Mouse (Mus musculus) liver, embryonic 15.5 days (tissue): ENCODE results near the gene Fitm2. TPM values are rescaled to one million over a fixed set of nuclear protein-coding genes. Genes with fewer than 3 reads are reported as not detected.
A peak's percentile ranks its signal among the peaks of the same experiment; 100 is the strongest.

Experiments used
- ATAC-seq: fragments of 200-750 bp; cut with Nextera tagmentation; 2 replicates; pipeline ENCODE4 v1.8.0; 2017; ENCODE audit warnings: moderate number of reproducible peaks, mild to moderate bottlenecking, moderate library complexity; ENCODE audit not compliant: insufficient read depth
- H3K27ac ChIP-seq: fragments of 300-500 bp; sonication (generic); replicated peaks from 2 replicates; pipeline ENCODE4 v1.5.1; 2015; ENCODE audit warnings: mild to moderate bottlenecking, inconsistent platforms
- H3K27me3 ChIP-seq: fragments of 300-500 bp; sonication (generic); 2 replicates; pipeline ENCODE4 v1.6.1; 2015; ENCODE audit warnings: mild to moderate bottlenecking, inconsistent platforms
- H3K36me3 ChIP-seq: fragments of 300-500 bp; sonication (generic); replicated peaks from 2 replicates; pipeline ENCODE4 v1.6.1; 2015; ENCODE audit warnings: moderate library complexity, mild to moderate bottlenecking, inconsistent platforms
- H3K4me1 ChIP-seq: fragments of 300-500 bp; sonication (generic); replicated peaks from 2 replicates; pipeline ENCODE4 v1.6.1; 2015; ENCODE audit warnings: inconsistent platforms
- H3K4me2 ChIP-seq: fragments of 300-500 bp; sonication (generic); 2 replicates; pipeline ENCODE4 v1.6.1; 2015; ENCODE audit warnings: moderate library complexity, mild to moderate bottlenecking, inconsistent platforms
- H3K4me3 ChIP-seq: fragments of 300-500 bp; sonication (generic); replicated peaks from 2 replicates; pipeline ENCODE4 v1.5.1; 2015; ENCODE audit warnings: mild to moderate bottlenecking, inconsistent platforms
- H3K9ac ChIP-seq: fragments of 300-500 bp; sonication (generic); 2 replicates; pipeline ENCODE4 v1.6.1; 2015; ENCODE audit warnings: moderate library complexity, mild to moderate bottlenecking, inconsistent platforms
- H3K9me3 ChIP-seq: fragments of 300-500 bp; sonication (generic); replicated peaks from 2 replicates; pipeline ENCODE4 v1.6.1; 2016; ENCODE audit warnings: inconsistent platforms
- WGBS: fragments of 180-500 bp; shearing (Covaris S2); methylation state at CpG from one replicate; pipeline ENCODE4 v1.1.7; 2015; ENCODE audit warnings: mixed read lengths; ENCODE audit not compliant: insufficient replicate concordance; 5-methylcytosine and 5-hydroxymethylcytosine counted together
- polyA plus RNA-seq: library from polyadenylated mRNA; unstranded; fragments of >200 nt; fragmentation: Nextera tagmentation; extraction: Ambion mirVana; gene quantifications from 2 replicates; pipeline ENCODE4 v1.2.1, GENCODE M21; 2015

The Fitm2 gene
- polyA plus RNA-seq: 3.8 and 4.6 TPM in 2 replicates

- H3K4me1 ChIP-seq: peaks cover 18% of the 10 kb centered on the region
- H3K36me3 ChIP-seq: peaks cover 23% of the 10 kb centered on the region
- peak within 1 kb of the TSS; percentile 89 for H3K4me3 ChIP-seq
- no peaks in the 10 kb centered on the region for H3K27me3 ChIP-seq
- under 1% methylated on average over 28 of the region's 30 CpGs for WGBS
- ATAC-seq: peak; percentile 96
- peak within 1 kb of the TSS; percentile 68 for H3K9ac ChIP-seq
- peak within 1 kb of the TSS; percentile 78 for H3K27ac ChIP-seq
- H3K9me3 ChIP-seq: no peaks in the 10 kb centered on the region
- peak within 1 kb of the TSS; percentile 94 for H3K4me2 ChIP-seq
Observed at GRCm38 (mm10) chr2:163472466-163472851, at the start of gene Fitm2. Gene Fitm2, minus strand, starts transcription at chr2:163472629.

- WGBS: 57% methylated on average over 10 of the region's 10 CpGs
- ATAC-seq: peak; percentile 59
- H3K4me3 ChIP-seq: peak within 1 kb of the TSS; percentile 49
- peak within 1 kb of the TSS; percentile 34 for H3K4me2 ChIP-seq
- H3K27me3 ChIP-seq: no peaks in the 10 kb centered on the region
- no peaks in the 10 kb centered on the region for H3K9me3 ChIP-seq
- H3K36me3 ChIP-seq: no peaks in the 10 kb centered on the region
- H3K27ac ChIP-seq: 0 out of 2 replicates have a peak within 1 kb of the TSS, but pooled peaks have one; percentile 33
- no peaks in the 10 kb centered on the region for H3K4me1 ChIP-seq
- no peak within 1 kb of the TSS for H3K9ac ChIP-seq
Observed at GRCm38 (mm10) chr2:163506300-163507004, 34.0 kb upstream of the Fitm2 start, which contains the start of gene Hnf4a. Gene Hnf4a, plus strand, starts transcription at chr2:163506808.

GRCm38 (mm10) chr2:163503191-163503590 is 30.8 kb upstream of the Fitm2 start:
- Histone ChIP-seq H3K4me3 (no peak overlapping the region), H3K36me3 (no peaks in the 10 kb centered on the region), H3K27ac (no peak overlapping the region), H3K4me2 (no peak overlapping the region), H3K4me1 (no peaks in the 10 kb centered on the region), H3K27me3 (no peaks in the 10 kb centered on the region), H3K9ac (no peak overlapping the region), H3K9me3 (no peaks in the 10 kb centered on the region)
- WGBS: 52% methylated on average over 7 of the region's 7 CpGs
- ATAC-seq: no peak

GRCm38 (mm10) chr2:163502219-163502618 is 29.8 kb upstream of the Fitm2 start:
- Histone ChIP-seq H3K4me3 (no peak overlapping the region), H3K27me3 (no peaks in the 10 kb centered on the region), H3K9me3 (no peaks in the 10 kb centered on the region), H3K4me2 (no peak overlapping the region), H3K9ac (no peak overlapping the region), H3K4me1 (no peaks in the 10 kb centered on the region), H3K36me3 (no peaks in the 10 kb centered on the region), H3K27ac (no peak overlapping the region)
- no peak for ATAC-seq
- WGBS: 60% methylated on average over 2 of the region's 2 CpGs

GRCm38 (mm10) chr2:163494456-163494855 is 22.0 kb upstream of the Fitm2 start:
- no peak overlapping the region for H3K27ac ChIP-seq
- H3K4me1 ChIP-seq: no peaks in the 10 kb centered on the region
- H3K4me2 ChIP-seq: no peak overlapping the region
- 34% methylated on average over 6 of the region's 6 CpGs for WGBS
- H3K27me3 ChIP-seq: no peaks in the 10 kb centered on the region
- no peaks in the 10 kb centered on the region for H3K9me3 ChIP-seq
- H3K9ac ChIP-seq: no peak overlapping the region
- no peak for ATAC-seq
- H3K4me3 ChIP-seq: no peak overlapping the region
- no peaks in the 10 kb centered on the region for H3K36me3 ChIP-seq

- Histone ChIP-seq H3K4me2 (no peak overlapping the region), H3K9me3 (no peaks in the 10 kb centered on the region), H3K27ac (no peak overlapping the region), H3K9ac (no peak overlapping the region), H3K27me3 (no peaks in the 10 kb centered on the region), H3K4me1 (no peaks in the 10 kb centered on the region), H3K36me3 (no peaks in the 10 kb centered on the region), H3K4me3 (no peak overlapping the region)
- no peak for ATAC-seq
- 38% methylated on average over 5 of the region's 5 CpGs for WGBS
Observed at GRCm38 (mm10) chr2:163493976-163494375, 21.5 kb upstream of the Fitm2 start.

GRCm38 (mm10) chr2:163493031-163493430 is 20.6 kb upstream of the Fitm2 start:
- no peaks in the 10 kb centered on the region for H3K27me3 ChIP-seq
- 32% methylated on average over 5 of the region's 5 CpGs for WGBS
- no peak overlapping the region for H3K4me3 ChIP-seq
- no peaks in the 10 kb centered on the region for H3K4me1 ChIP-seq
- H3K4me2 ChIP-seq: no peak overlapping the region
- H3K27ac ChIP-seq: no peak overlapping the region
- ATAC-seq: no peak
- no peaks in the 10 kb centered on the region for H3K36me3 ChIP-seq
- H3K9me3 ChIP-seq: no peaks in the 10 kb centered on the region
- no peak overlapping the region for H3K9ac ChIP-seq

- 60% methylated on average over 5 of the region's 5 CpGs for WGBS
- Histone ChIP-seq H3K9me3 (no peaks in the 10 kb centered on the region), H3K27me3 (no peaks in the 10 kb centered on the region), H3K36me3 (no peaks in the 10 kb centered on the region), H3K4me1 (no peaks in the 10 kb centered on the region), H3K27ac (no peak within 1 kb of the TSS), H3K9ac (no peak within 1 kb of the TSS), H3K4me3 (no peak within 1 kb of the TSS), H3K4me2 (no peak within 1 kb of the TSS)
- no peak for ATAC-seq
Observed at GRCm38 (mm10) chr2:163492018-163492417, 19.6 kb upstream of the Fitm2 start, which contains the start of gene R3hdml. Gene R3hdml, plus strand, starts transcription at chr2:163492318.

- no peak overlapping the region for H3K4me2 ChIP-seq
- no peaks in the 10 kb centered on the region for H3K4me1 ChIP-seq
- H3K4me3 ChIP-seq: no peak overlapping the region
- no peak overlapping the region for H3K27ac ChIP-seq
- WGBS: 52% methylated on average over 7 of the region's 7 CpGs
- H3K9me3 ChIP-seq: no peaks in the 10 kb centered on the region
- no peak for ATAC-seq
- no peak overlapping the region for H3K9ac ChIP-seq
- no peaks in the 10 kb centered on the region for H3K36me3 ChIP-seq
- no peaks in the 10 kb centered on the region for H3K27me3 ChIP-seq
Observed at GRCm38 (mm10) chr2:163491351-163491750, 18.9 kb upstream of the Fitm2 start.

GRCm38 (mm10) chr2:163490656-163491055 is 18.2 kb upstream of the Fitm2 start:
- H3K4me3 ChIP-seq: no peak overlapping the region
- no peaks in the 10 kb centered on the region for H3K36me3 ChIP-seq
- no peak overlapping the region for H3K27ac ChIP-seq
- no peaks in the 10 kb centered on the region for H3K27me3 ChIP-seq
- ATAC-seq: no peak
- H3K4me1 ChIP-seq: no peaks in the 10 kb centered on the region
- no peak overlapping the region for H3K4me2 ChIP-seq
- no peaks in the 10 kb centered on the region for H3K9me3 ChIP-seq
- WGBS: 74% methylated on average over 17 of the region's 17 CpGs
- no peak overlapping the region for H3K9ac ChIP-seq

GRCm38 (mm10) chr2:163489725-163490291 is 17.4 kb upstream of the Fitm2 start:
- Histone ChIP-seq H3K27me3 (no peaks in the 10 kb centered on the region), H3K9ac (no peak overlapping the region), H3K27ac (no peak overlapping the region), H3K36me3 (no peaks in the 10 kb centered on the region), H3K4me2 (no peak overlapping the region), H3K9me3 (no peaks in the 10 kb centered on the region), H3K4me3 (no peak overlapping the region), H3K4me1 (no peaks in the 10 kb centered on the region)
- no peak for ATAC-seq
- WGBS: 31% methylated on average over 5 of the region's 5 CpGs
